Mouse (Mus musculus) embryonic facial prominence, embryonic 15.5 days (tissue): Measurements from ENCODE around the gene Ptpra. TPM values are rescaled to one million over a fixed set of nuclear protein-coding genes. Genes with fewer than 3 reads are reported as not detected.
A peak's percentile ranks its signal among the peaks of the same experiment; 100 is the strongest.

Experiments used
- ATAC-seq: fragments of 200-750 bp; cut with Nextera tagmentation; 2 replicates; pipeline ENCODE4 v1.8.0; 2017; ENCODE audit warnings: low read depth, moderate TSS enrichment; ENCODE audit not compliant: insufficient number of reproducible peaks, low FRiP score, low TSS enrichment
- H3K27ac ChIP-seq: fragments of 300-500 bp; sonication (generic); replicated peaks from 2 replicates; pipeline ENCODE4 v1.5.1; 2015; ENCODE audit warnings: mild to moderate bottlenecking, inconsistent platforms
- H3K27me3 ChIP-seq: fragments of 300-500 bp; sonication (generic); 2 replicates; pipeline ENCODE4 v1.6.1; 2015; ENCODE audit warnings: inconsistent platforms
- H3K36me3 ChIP-seq: fragments of 300-500 bp; sonication (generic); 2 replicates; pipeline ENCODE4 v1.6.1; 2015; ENCODE audit warnings: mild to moderate bottlenecking, inconsistent platforms
- H3K4me1 ChIP-seq: fragments of 300-500 bp; sonication (generic); 2 replicates; pipeline ENCODE4 v1.6.1; 2015; ENCODE audit warnings: inconsistent platforms
- H3K4me2 ChIP-seq: fragments of 300-500 bp; sonication (generic); replicated peaks from 2 replicates; pipeline ENCODE4 v1.6.1; 2015; ENCODE audit warnings: mild to moderate bottlenecking, inconsistent platforms
- H3K4me3 ChIP-seq: fragments of 300-500 bp; sonication (generic); replicated peaks from 2 replicates; pipeline ENCODE4 v1.5.1; 2015; ENCODE audit warnings: mild to moderate bottlenecking, inconsistent platforms
- H3K9ac ChIP-seq: fragments of 300-500 bp; sonication (generic); 2 replicates; pipeline ENCODE4 v1.6.1; 2015; ENCODE audit warnings: inconsistent platforms
- H3K9me3 ChIP-seq: fragments of 300-500 bp; sonication (generic); replicated peaks from 2 replicates; pipeline ENCODE4 v1.6.1; 2016; ENCODE audit warnings: inconsistent platforms
- WGBS: fragments of 180-500 bp; shearing (Covaris S2); methylation state at CpG from one replicate; pipeline ENCODE4 v1.1.7; 2015; 5-methylcytosine and 5-hydroxymethylcytosine counted together
- polyA plus RNA-seq: library from polyadenylated mRNA; unstranded; fragments of >200 nt; fragmentation: Nextera tagmentation; extraction: Ambion mirVana; gene quantifications from 2 replicates; pipeline ENCODE4 v1.2.1, GENCODE M21; 2015

Ptpra gene
- polyA plus RNA-seq, 1 experiment from 2014 or later = 108 TPM

DNA sequence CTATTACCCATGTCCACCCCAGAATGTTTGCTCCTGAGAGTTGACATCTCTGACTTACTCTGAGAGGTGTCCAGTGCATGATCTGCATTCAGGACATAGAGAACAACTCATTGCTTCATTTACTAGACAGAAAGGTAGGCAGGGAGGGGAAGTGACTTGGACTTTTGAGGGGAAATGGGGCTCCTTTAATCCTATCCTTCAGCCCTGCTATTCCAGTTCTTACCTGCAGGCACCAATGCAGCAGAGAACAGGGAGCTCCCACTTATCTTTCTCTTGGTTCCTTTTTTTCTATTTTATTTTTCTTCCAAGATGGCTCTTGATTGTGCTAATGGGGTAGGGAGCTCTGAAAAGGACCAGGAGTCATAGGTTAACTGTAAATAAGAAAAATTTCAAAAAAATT is 1.6 kb upstream of the Ptpra start:
- H3K9ac ChIP-seq = no peak overlapping the region
- no peak overlapping the region for H3K4me2 ChIP-seq
- no peaks in the 10 kb centered on the region for H3K9me3 ChIP-seq
- no peaks in the 10 kb centered on the region; the same call in 1 of the 2 replicates for H3K27me3 ChIP-seq
- ATAC-seq = no peak
- no peak overlapping the region for H3K27ac ChIP-seq
- no peak overlapping the region for H3K4me3 ChIP-seq
- H3K4me1 ChIP-seq = peaks cover 26% of the 10 kb centered on the region
- peaks cover 10% of the 10 kb centered on the region for H3K36me3 ChIP-seq

DNA sequence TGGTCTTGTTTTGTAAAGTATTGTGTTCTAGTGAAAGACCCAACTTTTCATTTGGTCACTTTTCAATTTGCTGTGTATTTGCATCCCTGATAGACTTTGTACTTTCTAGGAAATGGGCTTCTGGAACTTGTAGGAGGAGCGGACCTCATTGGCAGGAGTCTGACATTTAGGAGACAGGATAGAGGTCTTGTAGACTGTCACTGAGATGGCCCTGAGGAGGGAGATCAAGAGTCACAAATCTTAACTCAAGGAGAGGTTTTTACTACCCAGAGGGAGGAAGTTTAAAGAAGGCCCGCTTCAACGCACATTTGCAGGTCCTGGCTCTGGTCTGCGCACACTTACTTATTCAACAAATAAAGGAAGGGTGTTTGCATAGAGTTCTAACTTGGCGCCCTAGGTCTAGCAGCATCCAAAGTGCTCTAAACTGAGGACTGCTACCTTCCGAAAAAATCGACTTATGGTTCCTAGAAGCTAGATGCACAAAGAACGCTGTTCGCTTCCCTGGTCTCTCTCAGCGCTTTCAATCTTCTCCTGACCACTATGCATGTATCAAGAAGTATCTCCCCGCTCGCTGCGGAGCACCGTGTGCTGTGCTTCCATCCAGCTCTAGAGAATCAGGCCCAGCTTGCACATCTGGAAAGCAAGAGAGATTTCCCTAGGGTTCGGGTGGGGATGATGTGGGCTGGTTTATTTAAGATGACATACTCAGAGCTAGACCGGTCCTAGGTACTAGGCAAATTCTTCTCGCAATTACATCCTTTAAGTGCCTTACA is 871 bp upstream of the Ptpra start:
- 9% methylated on average over 17 of the region's 17 CpGs for WGBS
- H3K27ac ChIP-seq = peak overlapping the region; percentile 90; the same call in 1 of the 2 replicates

DNA sequence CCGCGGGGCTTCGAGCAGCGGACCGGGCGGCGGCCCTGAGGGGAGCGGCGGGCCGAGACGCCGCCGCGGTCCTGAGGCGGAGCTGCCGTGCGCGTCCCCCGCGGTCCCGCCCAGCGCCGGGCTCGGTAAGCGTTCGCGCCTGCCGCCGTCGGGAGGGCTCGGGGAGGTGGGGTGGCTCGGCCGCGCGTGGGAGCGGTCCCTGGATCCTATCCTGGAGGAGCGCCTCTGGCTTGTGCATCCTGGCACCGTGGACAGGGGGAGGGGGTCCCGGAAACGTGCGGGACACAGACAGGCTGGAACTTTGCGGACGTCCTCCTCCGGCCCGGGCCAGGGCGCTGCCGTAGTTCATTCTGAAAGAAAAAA is 337 bp downstream of the Ptpra start:
- Histone ChIP-seq H3K9ac (peak overlapping the region; percentile 90), H3K36me3 (no peaks in the 10 kb centered on the region), H3K9me3 (no peaks in the 10 kb centered on the region), H3K27me3 (no peaks in the 10 kb centered on the region; the same call in 1 of the 2 replicates), H3K4me1 (peaks cover 27% of the 10 kb centered on the region), H3K4me3 (peak overlapping the region; percentile 94), H3K27ac (peak overlapping the region; percentile 90), H3K4me2 (peak overlapping the region; percentile 87)
- peak; percentile 85 for ATAC-seq
- WGBS = under 1% methylated on average over 36 of the region's 47 CpGs

More for the DNA sequence above, 871 bp upstream of the Ptpra start:
- Histone ChIP-seq H3K27me3 (no peaks in the 10 kb centered on the region; the same call in 1 of the 2 replicates), H3K4me2 (peak overlapping the region; percentile 87), H3K4me1 (peaks cover 27% of the 10 kb centered on the region), H3K36me3 (peaks cover 4% of the 10 kb centered on the region), H3K4me3 (peak overlapping the region; percentile 94), H3K9me3 (no peaks in the 10 kb centered on the region), H3K9ac (peak overlapping the region; percentile 90; the same call in 1 of the 2 replicates)
- ATAC-seq = peak; percentile 12; the same call in 1 of the 2 replicates

DNA sequence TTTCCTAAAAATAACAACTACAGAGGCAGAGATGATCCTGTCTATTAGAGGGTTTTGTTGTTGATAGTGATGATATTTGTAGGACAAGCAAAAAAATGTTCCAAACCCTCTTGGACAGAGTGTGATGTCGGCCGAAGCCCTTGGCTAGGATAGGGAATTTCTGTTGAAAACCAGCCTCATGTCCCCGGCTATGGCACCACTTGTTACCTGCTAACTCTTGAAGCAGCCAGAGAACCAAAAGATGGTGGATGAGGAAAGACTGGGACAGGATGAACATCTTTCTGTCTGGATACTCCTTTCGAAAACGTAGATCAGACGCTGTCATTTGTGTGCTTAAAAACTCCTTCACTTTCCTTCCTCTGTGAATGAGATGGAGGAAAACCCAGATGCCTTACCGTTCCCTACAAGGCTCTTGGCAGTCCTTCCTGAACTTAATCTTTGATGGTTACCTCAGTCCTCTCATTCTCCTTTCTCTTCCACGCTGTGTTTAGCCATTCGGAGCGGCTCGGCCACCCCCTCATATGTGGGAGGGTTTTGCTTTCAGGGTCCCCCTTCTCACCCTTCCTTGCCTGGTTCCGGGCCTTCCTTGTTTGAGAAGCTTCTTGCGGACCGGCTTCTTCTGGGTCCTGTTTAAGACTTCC is 1.1 kb downstream of the Ptpra start:
- Histone ChIP-seq H3K4me2 (peak overlapping the region; percentile 87), H3K4me3 (peak overlapping the region; percentile 94), H3K4me1 (peaks cover 27% of the 10 kb centered on the region), H3K27ac (no peak overlapping the region), H3K27me3 (no peaks in the 10 kb centered on the region; the same call in 1 of the 2 replicates), H3K36me3 (no peaks in the 10 kb centered on the region), H3K9ac (peak overlapping the region; percentile 90), H3K9me3 (no peaks in the 10 kb centered on the region)
- WGBS = 54% methylated on average over 14 of the region's 14 CpGs
- ATAC-seq = no peak

DNA sequence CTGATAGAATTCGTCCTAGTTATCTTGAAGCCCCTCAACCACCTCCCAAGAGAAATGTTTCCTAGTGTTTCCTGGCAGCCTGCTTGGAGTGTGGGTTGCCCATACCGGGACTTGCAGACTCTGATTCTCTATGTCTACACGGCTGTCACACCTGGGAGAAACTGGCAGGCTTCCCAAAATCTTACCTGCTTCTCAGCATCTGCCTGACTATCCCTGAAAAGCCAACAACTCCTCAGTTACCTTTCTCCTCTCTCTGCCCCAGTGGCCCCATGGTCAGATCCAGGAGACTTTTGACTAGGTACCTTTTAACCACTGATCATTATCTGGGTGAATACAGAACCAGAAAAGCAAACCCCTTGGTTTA is 1.6 kb downstream of the Ptpra start:
- Histone ChIP-seq H3K9me3 (no peaks in the 10 kb centered on the region), H3K9ac (0 out of 2 replicates have a peak overlapping the region, but pooled peaks have one; percentile 2), H3K4me3 (peak overlapping the region; percentile 94), H3K4me1 (peaks cover 27% of the 10 kb centered on the region), H3K4me2 (peak overlapping the region; percentile 87), H3K27me3 (no peaks in the 10 kb centered on the region; the same call in 1 of the 2 replicates), H3K36me3 (no peaks in the 10 kb centered on the region), H3K27ac (no peak overlapping the region)
- WGBS = 55% methylated on average over 3 of the region's 3 CpGs
- ATAC-seq = no peak

DNA sequence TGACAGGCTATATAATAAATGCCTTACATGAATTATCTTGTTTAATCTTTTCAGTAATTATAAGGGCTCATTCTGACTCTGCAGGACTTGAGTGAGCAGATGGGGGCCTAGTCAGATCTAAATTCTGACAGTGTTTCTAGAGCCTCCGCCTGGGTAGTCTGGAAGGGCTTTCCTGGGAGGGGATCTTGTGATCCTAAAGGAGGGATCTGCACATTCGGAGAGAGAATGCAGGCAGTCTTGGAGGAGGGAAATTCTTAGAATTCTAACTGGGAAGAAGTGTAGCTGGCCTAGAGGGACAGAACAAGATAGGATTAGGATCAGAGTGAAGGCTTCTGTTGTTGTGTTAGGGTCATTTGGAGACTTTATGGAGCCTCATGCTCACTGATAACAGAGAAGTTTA is 2.2 kb downstream of the Ptpra start:
- Histone ChIP-seq H3K27me3 (no peaks in the 10 kb centered on the region; the same call in 1 of the 2 replicates), H3K9ac (no peak overlapping the region), H3K4me3 (no peak overlapping the region), H3K27ac (no peak overlapping the region), H3K36me3 (no peaks in the 10 kb centered on the region), H3K4me1 (peaks cover 29% of the 10 kb centered on the region), H3K9me3 (no peaks in the 10 kb centered on the region), H3K4me2 (no peak overlapping the region)
- ATAC-seq = no peak
- 49% methylated on average over 2 of the region's 2 CpGs for WGBS

DNA sequence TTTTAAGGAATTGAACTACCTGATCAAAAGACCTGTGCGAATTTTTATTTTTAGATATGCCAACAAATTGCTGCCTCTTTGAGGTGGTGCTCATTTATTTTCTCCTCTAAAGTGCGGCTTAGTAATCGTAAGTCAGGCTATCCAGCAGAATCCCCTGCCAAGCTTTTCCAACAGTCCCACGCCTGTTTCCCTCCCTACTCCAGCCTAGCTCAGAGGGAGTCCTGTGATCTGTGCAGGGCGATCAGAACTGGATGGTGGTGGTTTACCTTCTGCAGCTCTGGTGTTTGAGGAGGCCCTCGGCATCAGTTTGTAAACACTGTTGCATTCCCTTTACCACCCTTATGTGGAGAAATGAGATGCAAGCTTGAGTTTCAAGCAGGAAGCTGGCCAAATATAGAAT is 3.3 kb downstream of the Ptpra start:
- Histone ChIP-seq H3K27me3 (no peaks in the 10 kb centered on the region; the same call in 1 of the 2 replicates), H3K9me3 (no peaks in the 10 kb centered on the region), H3K4me1 (peaks cover 29% of the 10 kb centered on the region), H3K4me2 (no peak overlapping the region), H3K4me3 (no peak overlapping the region), H3K27ac (no peak overlapping the region), H3K9ac (no peak overlapping the region), H3K36me3 (no peaks in the 10 kb centered on the region)
- ATAC-seq = no peak
- WGBS = 73% methylated on average over 6 of the region's 6 CpGs

DNA sequence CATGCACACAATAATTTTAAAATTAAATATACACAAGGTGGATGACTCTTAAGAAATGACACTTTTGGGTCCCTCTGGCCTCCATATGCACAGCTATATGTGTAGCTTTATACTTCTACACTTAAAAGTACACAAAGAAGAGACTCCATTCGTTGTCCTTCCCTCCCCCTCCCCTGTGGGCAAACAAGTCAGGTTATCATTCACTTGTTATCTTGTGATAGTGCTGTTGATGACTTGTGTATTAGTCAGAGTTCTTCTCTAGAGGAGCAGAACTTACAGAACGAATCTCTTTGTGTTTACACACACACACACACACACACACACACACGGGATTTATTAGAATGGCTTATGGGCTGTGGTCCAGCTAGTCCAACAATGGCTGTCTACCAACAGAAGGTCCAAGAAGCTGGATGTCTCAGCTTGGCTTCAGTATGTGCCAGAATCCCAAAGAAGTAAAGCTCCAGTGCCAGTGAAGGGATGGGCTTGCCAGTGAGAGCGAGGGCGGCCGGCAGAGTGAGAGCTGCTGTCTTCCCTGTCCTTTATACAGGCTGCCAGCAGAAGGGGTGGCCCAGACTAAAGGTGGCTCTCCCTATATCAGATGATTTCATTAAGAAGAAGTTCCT is 4.8 kb downstream of the Ptpra start:
- Histone ChIP-seq H3K9ac (no peak overlapping the region), H3K9me3 (no peaks in the 10 kb centered on the region), H3K4me1 (peaks cover 23% of the 10 kb centered on the region), H3K27ac (no peak overlapping the region), H3K36me3 (no peaks in the 10 kb centered on the region), H3K4me2 (no peak overlapping the region), H3K4me3 (no peak overlapping the region), H3K27me3 (no peaks in the 10 kb centered on the region)
- ATAC-seq = no peak
- WGBS = 78% methylated on average over 6 of the region's 6 CpGs

DNA sequence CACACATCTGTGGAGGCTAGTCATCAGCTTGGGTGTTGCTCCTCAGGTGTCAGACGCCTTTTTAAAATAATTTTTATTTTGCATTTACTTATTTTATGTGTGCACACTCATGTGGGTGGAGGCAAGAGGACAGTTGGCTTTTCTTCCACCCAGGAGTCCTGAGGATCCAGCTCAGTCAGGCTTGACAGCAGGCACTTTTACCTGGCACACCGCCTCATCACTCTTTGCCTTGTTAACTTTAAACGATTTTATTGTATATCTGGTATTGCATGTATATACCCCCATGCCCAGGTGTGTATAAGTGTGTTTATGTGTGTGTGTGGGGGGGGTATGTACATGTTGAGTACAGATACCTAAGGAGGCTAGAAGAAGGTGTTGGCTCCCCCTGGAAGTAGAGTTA is 7.8 kb downstream of the Ptpra start:
- no peak for ATAC-seq
- WGBS = 88% methylated on average over 3 of the region's 3 CpGs
- no peak overlapping the region for H3K4me3 ChIP-seq

DNA sequence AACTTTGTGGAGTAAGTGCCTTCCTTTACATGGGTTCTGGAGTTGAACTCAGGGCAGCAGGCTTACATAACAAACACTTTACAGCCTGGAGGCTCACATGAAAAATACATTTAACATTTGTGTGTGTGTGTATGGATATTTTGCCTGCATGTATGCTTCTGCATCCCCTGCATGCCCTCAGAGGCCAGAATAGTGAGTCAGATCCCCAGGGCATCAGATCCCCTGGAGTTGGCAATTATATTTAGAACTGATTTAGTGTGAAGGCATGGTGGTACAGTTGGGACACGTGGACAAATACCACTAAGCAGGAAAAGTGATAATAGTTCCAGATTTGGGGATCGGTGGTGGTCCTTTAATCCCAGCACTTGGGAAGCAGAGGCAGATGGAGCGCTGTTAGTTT is 9.5 kb downstream of the Ptpra start:
- Histone ChIP-seq H3K36me3 (no peaks in the 10 kb centered on the region), H3K27ac (no peak overlapping the region), H3K9ac (no peak overlapping the region), H3K4me3 (no peak overlapping the region), H3K4me1 (0 out of 2 replicates have a peak, but pooled peaks cover 6% of the 10 kb centered on the region), H3K4me2 (no peak overlapping the region), H3K9me3 (no peaks in the 10 kb centered on the region), H3K27me3 (no peaks in the 10 kb centered on the region)
- ATAC-seq = no peak
- WGBS = 79% methylated on average over 3 of the region's 3 CpGs

More for the DNA sequence above, 7.8 kb downstream of the Ptpra start:
- H3K27me3 ChIP-seq = no peaks in the 10 kb centered on the region
- no peaks in the 10 kb centered on the region for H3K36me3 ChIP-seq
- no peak overlapping the region for H3K27ac ChIP-seq
- no peaks in the 10 kb centered on the region for H3K9me3 ChIP-seq
- no peak overlapping the region for H3K9ac ChIP-seq
- H3K4me2 ChIP-seq = no peak overlapping the region
- H3K4me1 ChIP-seq = peaks cover 9% of the 10 kb centered on the region; the same call in 1 of the 2 replicates
